Mouse (Mus musculus) stomach, embryonic 16.5 days (tissue): Measurements from ENCODE around the gene Sdc1. TPM values are rescaled to one million over a fixed set of nuclear protein-coding genes. Genes with fewer than 3 reads are reported as not detected.

Experiments used
- ATAC-seq: fragments of 200-750 bp; cut with Nextera tagmentation; 2 replicates; pipeline ENCODE4 v1.8.0; 2017; ENCODE audit warnings: moderate number of reproducible peaks, moderate TSS enrichment; ENCODE audit not compliant: insufficient read depth, low FRiP score
- H3K27ac ChIP-seq: fragments of 300-500 bp; sonication (generic); 2 replicates; pipeline ENCODE4 v1.5.1; 2014; ENCODE audit warnings: low read length
- H3K27me3 ChIP-seq: fragments of 300-500 bp; sonication (generic); 2 replicates; pipeline ENCODE4 v1.6.1; 2014; ENCODE audit warnings: low read length, control low read depth, mixed read lengths; ENCODE audit not compliant: control insufficient read depth, insufficient read depth
- H3K36me3 ChIP-seq: fragments of 300-500 bp; sonication (generic); 2 replicates; pipeline ENCODE4 v1.6.1; 2014; ENCODE audit warnings: low read length; ENCODE audit not compliant: control insufficient read depth, insufficient read depth
- H3K4me1 ChIP-seq: fragments of 300-500 bp; sonication (generic); 2 replicates; pipeline ENCODE4 v1.6.1; 2014; ENCODE audit warnings: low read length, control low read depth, mixed read lengths; ENCODE audit not compliant: control insufficient read depth, insufficient read depth
- H3K4me2 ChIP-seq: fragments of 300-500 bp; sonication (generic); 2 replicates; pipeline ENCODE4 v1.6.1; 2014; ENCODE audit warnings: low read depth, low read length, mixed read lengths
- H3K4me3 ChIP-seq: fragments of 300-500 bp; sonication (generic); replicated peaks from 2 replicates; pipeline ENCODE4 v1.5.1; 2014; ENCODE audit warnings: mild to moderate bottlenecking, low read length
- H3K9ac ChIP-seq: fragments of 300-500 bp; sonication (generic); 2 replicates; pipeline ENCODE4 v1.6.1; 2014; ENCODE audit warnings: low read length
- H3K9me3 ChIP-seq: fragments of 300-500 bp; sonication (generic); replicated peaks from 2 replicates; pipeline ENCODE4 v1.6.1; 2016; ENCODE audit warnings: low read length, control low read depth; ENCODE audit not compliant: control insufficient read depth
- WGBS: fragments of 180-500 bp; shearing (Covaris S2); extraction: QIAGEN DNeasy Blood & Tissue Kit; methylation state at CpG from one replicate; pipeline ENCODE4 v1.1.7; 2014; 5-methylcytosine and 5-hydroxymethylcytosine counted together
- polyA plus RNA-seq: library from polyadenylated mRNA; unstranded; fragments of >200 nt; fragmentation: Nextera tagmentation; extraction: Ambion mirVana; gene quantifications from 2 replicates; pipeline ENCODE4 v1.2.1, GENCODE M21; 2015

Gene Sdc1
- polyA plus RNA-seq, 1 experiment from 2014 or later, result 181 TPM

GRCm38 (mm10) chr12:8829661-8830040 is 58.5 kb downstream of the Sdc1 start:
- Histone ChIP-seq H3K9me3 (no peaks in the 10 kb centered on the region), H3K4me1 (no peaks in the 10 kb centered on the region), H3K9ac (no peak overlapping the region), H3K4me2 (no peak overlapping the region), H3K4me3 (no peak overlapping the region), H3K36me3 (no peaks in the 10 kb centered on the region), H3K27ac (no peak overlapping the region), H3K27me3 (no peaks in the 10 kb centered on the region)
- whole genome bisulfite sequencing, result 79% methylated on average over 5 of the region's 5 CpGs
- ATAC-seq, result no peak

- H3K4me3 ChIP-seq, result no peak overlapping the region
- H3K4me1 ChIP-seq, result no peaks in the 10 kb centered on the region
- 69% methylated on average over 6 of the region's 6 CpGs for WGBS
- no peak overlapping the region for H3K27ac ChIP-seq
- H3K27me3 ChIP-seq, result no peaks in the 10 kb centered on the region
- H3K9ac ChIP-seq, result no peak overlapping the region
- H3K9me3 ChIP-seq, result no peaks in the 10 kb centered on the region
- no peaks in the 10 kb centered on the region for H3K36me3 ChIP-seq
- no peak for ATAC-seq
- no peak overlapping the region for H3K4me2 ChIP-seq
These were observed 60.0 kb downstream of the Sdc1 start for GRCm38 (mm10) chr12:8830967-8831635.

GRCm38 (mm10) chr12:8831710-8832109 is 60.6 kb downstream of the Sdc1 start:
- Histone ChIP-seq H3K4me2 (no peak overlapping the region), H3K27me3 (no peaks in the 10 kb centered on the region)

GRCm38 (mm10) chr12:8840782-8841325 is 69.7 kb downstream of the Sdc1 start:
- Histone ChIP-seq H3K4me3 (no peak overlapping the region), H3K4me2 (no peak overlapping the region), H3K27me3 (no peaks in the 10 kb centered on the region), H3K36me3 (no peaks in the 10 kb centered on the region), H3K9me3 (no peaks in the 10 kb centered on the region), H3K27ac (no peak overlapping the region), H3K4me1 (no peaks in the 10 kb centered on the region), H3K9ac (no peak overlapping the region)
- 66% methylated on average over 7 of the region's 7 CpGs for WGBS
- ATAC-seq, result no peak

More at GRCm38 (mm10) chr12:8831710-8832109, 60.6 kb downstream of the Sdc1 start:
- no peak overlapping the region for H3K27ac ChIP-seq
- no peaks in the 10 kb centered on the region for H3K4me1 ChIP-seq
- 83% methylated on average over 6 of the region's 6 CpGs for WGBS
- H3K4me3 ChIP-seq, result no peak overlapping the region
- H3K9ac ChIP-seq, result no peak overlapping the region
- H3K36me3 ChIP-seq, result no peaks in the 10 kb centered on the region
- no peak for ATAC-seq
- H3K9me3 ChIP-seq, result no peaks in the 10 kb centered on the region

- Histone ChIP-seq H3K36me3 (no peaks in the 10 kb centered on the region), H3K4me2 (no peak overlapping the region), H3K4me1 (no peaks in the 10 kb centered on the region), H3K9ac (no peak overlapping the region), H3K27me3 (no peaks in the 10 kb centered on the region), H3K4me3 (no peak overlapping the region), H3K9me3 (no peaks in the 10 kb centered on the region), H3K27ac (no peak overlapping the region)
- ATAC-seq, result no peak
- 77% methylated on average over 7 of the region's 7 CpGs for WGBS
These were observed 71.6 kb downstream of the Sdc1 start for GRCm38 (mm10) chr12:8842725-8843124.

Other genes starting within 250 kb of the Sdc1 start
- gene Slc7a15, start 172.3 kb upstream of the Sdc1 start, polyA plus RNA-seq, result not detected in 2 replicates
- 43.7 and 44.5 TPM in 2 replicates for gene Pum2, start 97.2 kb upstream of the Sdc1 start, polyA plus RNA-seq
- gene Laptm4a, start 150.3 kb downstream of the Sdc1 start, polyA plus RNA-seq, result 358 and 361 TPM in 2 replicates
- gene Matn3, start 176.6 kb downstream of the Sdc1 start, polyA plus RNA-seq, result 0.15 and 0.21 TPM in 2 replicates
- gene Wdr35, start 202.6 kb downstream of the Sdc1 start, polyA plus RNA-seq, result 14.7 and 15.0 TPM in 2 replicates